Mouse (Mus musculus) gastrocnemius, adult 8-10 months (tissue): Measurements from ENCODE around the gene Atg14. TPM values are rescaled to one million over a fixed set of nuclear protein-coding genes. Genes with fewer than 3 reads are reported as not detected.
A peak's percentile ranks its signal among the peaks of the same experiment; 100 is the strongest.
"Not testable (repeated sequence)": the region's sequence is repeated elsewhere in the genome, so short reads cannot be mapped to it uniquely, and the experiment has no call there.

Experiments
- DNase-seq, 2 experiments: peaks; one replicate each; pipeline ENCODE4 v3.0.0; 2022; ENCODE audit warnings: low spot score in 2 of 2
- total RNA-seq, 4 experiments: library from RNA; stranded (reverse); gene quantifications; 2 replicates each; pipeline ENCODE4 v1.2.4; 2022

The Atg14 gene
- 1 to 10 TPM; 7.4 to 9.8 (median 8.4) TPM for total RNA-seq

DNA sequence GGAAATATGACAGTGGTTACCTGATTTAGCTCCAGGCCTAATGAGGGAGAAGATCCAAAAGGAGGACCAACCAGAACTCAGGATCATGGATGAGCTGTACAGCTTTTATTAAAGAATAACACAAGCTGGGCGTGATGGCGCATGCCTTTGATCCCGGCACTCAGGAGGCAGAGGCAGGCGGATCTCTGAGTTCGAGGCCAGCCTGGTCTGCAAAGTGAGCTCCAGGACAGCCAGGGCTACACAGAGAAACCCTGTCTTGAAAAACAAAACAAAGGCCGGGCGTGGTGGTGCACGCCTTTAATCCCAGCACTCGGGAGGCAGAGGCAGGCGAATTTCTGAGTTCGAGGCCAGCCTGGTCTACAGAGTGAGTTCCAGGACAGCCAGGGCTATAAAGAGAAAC lies at the start of gene Atg14:
Atg14 (minus strand) TSS at position 101 of the 400 bp plus-strand sequence.
- not testable (repeated sequence) for DNase-seq

DNA sequence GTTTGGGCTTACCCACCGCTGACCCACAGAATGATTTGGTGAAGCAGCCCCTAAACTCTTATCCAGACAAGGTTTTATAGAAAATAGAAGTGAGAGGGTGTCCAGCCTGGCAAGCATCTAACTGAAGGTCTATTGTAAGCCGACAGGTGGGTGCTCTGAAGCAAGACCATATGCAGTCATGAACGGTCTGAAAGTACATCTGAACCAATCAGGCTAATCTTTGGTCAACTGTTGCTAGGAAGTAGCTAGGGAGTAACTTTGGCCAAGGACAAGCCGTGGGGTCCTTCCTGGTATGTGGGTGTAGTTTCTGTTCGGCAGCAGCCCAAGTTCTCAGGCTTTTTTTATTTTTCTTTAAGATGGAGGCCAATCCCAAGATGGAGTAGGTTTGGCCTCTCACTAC lies 48.4 kb upstream of the Atg14 start:
- no peak for DNase-seq

DNA sequence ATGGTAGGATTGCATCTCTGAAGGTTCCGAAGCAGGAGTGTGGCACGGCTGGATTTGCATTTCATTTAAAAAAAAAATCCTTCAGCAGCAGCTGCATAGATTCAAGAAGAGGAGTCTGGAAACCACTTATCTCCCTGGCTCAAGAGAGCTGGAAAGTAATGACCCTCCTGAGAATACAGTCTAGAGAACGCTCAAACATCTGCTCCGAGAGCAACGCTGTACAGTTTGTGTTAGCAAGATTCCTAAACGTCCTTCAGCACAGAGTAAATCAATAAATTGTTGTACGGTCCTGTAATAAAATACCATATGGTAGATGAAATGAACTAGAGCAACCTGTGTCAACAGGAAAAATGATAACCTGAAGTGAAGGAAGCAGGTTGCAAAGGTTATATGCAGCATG lies 42.8 kb upstream of the Atg14 start:
- no peak for DNase-seq

DNA sequence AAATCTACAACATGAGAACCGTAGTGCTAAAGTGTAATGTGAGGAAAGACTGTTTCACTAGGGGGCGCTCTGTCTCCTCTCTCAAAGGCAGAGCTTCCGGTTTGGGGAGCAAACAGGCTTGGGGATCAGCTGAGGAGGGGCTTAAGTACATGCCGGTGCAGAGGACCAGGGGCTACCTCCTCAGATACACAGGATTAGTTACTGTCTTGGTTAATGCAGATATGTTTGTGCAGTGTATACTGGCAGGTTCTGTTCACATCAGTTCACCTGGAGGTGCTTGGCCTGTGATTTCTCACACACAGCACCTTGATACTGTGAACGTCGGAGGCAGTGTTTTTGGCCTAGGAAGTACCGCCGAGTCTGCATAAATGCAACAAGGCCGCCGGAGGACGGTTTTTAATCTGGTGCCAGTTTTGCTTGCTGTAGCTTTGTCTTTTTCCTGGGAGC lies 27.5 kb upstream of the Atg14 start:
- DNase-seq = peak; percentile 3 to 10

DNA sequence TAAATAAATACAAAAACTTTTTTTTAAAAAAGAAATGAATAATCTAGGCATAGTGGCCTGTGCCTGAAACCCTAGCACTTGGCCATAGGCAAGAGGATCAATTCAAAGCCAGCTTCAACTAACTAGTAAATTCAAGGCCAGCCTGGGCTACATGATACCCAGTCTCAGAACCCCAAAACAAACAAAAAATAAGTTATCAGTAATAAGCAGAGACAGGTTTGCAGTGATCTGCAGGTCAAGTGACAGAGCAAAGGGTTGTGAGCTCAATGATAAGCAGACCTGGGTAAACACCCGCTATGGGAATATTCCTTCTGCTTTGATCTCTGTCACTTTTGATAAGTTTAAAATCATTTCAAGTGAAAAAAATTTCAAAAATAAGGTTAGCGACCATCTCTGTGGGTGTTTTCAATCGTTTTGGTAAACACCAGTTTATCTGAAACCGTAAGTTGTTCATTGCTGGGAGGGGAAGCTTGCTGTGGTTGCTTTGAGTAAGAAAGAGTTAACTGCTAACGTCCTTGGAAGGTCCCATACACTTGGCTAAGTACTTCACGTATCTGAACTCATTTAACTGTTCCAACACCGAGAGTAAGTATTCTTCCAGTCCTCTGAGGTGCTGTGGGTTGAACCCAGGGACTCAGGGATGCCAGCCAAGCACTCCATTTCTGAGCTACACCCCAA lies 24.1 kb upstream of the Atg14 start:
- DNase-seq = no peak

DNA sequence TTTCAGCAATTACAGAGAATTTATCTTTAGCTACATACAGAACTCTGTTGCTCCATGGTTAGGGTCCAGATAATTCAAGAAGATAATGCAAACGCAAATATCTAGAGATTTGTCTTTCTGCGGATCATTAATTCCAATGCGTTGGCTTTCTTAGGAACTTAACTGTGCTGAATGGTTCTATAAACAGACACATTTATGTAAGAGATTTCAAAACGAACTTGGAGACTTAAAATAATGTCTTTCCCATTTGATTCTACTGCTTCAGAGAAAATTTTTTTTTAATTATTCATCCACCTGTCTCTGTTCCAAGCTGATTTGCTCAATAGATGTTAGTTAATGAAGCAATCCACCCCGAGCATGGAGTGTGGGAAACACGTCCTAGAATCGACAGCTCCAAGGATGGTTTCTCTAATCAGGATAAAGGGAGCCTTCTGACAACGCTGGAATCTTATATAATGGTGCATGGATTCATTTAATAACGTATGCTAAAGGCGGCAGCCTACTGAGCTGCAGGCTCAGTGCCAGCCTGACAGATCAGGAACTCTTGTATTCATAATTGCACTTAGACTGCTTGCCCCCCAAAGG lies 20.0 kb upstream of the Atg14 start:
- no peak for DNase-seq

DNA sequence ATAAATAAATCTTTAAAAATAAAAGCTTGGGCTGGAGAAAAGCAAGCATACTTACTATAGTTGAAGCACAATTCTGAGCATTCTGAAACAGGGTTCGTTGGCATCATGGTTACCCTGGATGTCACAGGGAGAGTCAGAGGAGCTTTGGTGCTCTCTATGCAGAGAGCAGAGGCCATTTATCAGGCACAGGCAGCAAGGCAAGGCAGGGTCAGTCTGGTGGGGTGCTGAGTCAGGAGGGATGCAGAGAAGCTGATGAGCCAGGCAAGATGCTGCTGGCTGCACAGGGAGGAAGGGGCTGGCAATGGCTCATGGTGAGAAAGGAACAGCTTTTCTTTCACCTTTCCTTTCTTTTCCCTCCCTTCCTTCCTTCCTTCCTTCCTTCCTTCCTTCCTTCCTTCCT lies 19.0 kb upstream of the Atg14 start:
- no peak for DNase-seq

DNA sequence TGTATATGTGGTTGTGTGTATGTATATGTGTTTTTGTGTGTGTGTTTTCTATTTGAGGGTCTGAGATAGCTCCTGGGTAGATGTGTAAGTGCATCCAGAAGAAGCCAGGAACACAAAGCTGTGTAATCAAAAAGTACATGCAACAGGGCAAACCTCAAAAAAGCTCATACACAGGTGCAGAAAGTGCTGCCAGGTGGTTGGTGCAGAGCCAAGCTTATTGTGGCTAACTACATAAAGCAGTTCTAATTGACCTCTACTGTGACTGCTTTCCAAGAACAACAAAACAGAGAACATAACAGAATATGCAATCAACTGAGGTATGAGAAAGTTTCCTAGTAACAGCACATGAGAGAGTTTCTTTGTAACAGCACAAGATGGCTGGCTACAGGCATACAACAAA lies 13.9 kb upstream of the Atg14 start:
- no peak for DNase-seq

DNA sequence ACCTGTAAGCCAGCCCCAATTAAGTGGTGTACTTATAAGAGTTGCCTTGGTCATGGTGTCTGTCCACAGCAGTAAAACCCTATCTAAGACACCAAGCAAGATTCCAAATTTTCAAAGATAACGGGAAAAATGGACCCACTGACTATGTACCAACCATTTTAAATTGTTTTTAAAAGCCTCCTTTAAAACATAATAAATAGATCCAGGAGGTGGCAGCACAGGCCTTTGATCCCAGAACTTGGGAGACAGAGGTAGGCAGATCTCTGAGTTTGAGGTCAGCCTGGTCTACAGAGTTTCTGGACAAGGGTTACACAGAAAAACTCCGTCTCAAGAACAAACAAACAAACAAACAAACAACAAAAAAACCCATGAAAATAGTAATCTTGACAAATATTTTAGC lies 11.2 kb upstream of the Atg14 start:
- no peak for DNase-seq

DNA sequence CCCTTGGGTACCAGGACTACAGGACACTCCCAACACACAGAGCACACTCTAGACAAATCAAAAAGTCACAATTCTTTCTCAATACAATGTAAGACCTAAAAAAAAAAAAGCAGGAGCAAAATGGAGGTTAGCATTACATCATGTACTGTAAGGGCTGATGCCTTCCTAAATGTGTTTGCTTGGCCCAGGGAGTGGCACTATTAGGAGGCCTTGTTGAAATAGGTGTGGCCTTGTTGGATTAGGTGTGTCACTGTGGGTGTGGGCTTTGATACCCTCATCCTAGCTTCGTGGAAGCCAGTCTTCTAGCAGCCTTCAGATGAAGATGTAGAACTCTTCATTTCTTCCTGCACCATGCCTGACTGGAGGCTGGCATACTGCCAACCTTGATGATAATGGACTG lies 10.8 kb upstream of the Atg14 start:
- no peak for DNase-seq

DNA sequence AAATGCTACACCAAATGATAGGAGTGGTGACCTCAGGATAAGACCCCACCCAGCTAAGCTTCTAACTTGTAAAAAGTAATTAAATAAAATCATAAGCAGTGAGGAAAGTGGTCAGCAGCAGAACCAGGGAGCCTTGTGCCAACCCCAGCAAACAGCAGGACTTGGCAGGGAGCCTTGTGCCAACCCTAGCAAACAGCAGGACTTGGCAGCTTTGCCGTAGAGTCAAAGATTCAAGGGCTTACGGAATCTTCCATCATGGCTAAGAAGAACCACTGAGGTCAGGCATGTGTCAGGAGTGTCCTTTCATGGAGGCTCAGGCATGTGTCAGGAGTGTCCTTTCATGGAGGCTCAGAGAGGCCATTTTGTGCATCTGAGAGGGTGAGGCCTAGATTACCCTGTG lies 7.6 kb upstream of the Atg14 start:
- no peak for DNase-seq

DNA sequence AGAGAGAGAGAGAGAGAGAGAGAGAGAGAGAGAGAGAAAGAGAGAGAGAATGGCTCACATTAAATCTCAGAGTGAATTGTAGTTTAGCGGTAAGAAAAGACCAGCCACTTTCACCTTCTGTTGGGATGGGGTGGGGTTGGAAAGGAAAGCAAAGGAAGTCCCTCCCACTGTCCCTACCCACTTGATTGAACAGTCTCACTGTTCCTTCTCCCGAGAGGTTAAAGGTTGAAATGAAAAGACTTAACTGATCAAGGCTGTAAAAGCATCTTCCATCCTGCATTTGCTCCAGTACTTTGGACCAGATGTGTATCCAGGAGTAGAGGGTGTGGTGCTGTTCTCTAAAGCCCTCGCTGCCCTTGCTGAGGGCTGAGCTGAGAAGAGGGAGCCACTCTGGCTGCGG lies 6.2 kb upstream of the Atg14 start:
- DNase-seq = no peak

DNA sequence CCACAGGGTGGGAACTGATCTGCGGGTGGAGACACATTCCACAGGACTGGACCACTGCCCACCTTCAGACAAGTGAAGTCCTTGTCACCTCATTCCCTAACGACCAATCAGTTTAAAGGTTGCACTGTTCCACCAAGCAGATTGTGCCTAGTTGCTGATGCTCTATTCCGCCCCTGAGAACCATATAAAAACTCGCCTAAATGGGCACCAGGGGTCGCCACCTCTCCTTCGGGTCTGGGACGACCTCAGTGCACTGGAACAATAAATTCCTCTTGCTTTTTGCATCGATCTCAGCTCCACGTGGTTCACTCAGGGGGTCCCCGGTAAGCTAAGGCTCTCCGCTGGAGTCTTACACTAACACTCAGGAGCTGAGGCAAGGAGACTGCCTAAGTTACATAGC lies 4.3 kb upstream of the Atg14 start:
- DNase-seq = no peak

DNA sequence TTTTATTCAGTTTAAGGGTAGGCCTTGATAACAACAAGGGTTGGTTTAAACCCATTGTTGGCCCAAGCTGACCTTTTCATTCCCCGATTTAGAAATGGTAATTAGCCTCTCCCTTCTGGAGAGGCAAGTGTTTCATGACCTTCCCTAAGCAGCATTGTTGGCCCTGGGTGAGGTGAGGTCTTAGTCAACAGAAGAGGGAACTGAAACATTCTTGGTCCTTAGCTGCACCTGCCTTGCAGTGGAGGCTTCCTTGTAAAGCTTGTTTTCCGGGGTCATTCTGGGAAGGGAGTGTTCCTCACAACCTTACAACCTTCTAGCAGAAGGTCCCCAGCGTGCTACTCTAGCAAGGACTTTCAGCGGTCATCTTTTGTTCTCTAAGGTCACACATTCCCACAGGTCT lies 2.3 kb upstream of the Atg14 start:
- DNase-seq = no peak

DNA sequence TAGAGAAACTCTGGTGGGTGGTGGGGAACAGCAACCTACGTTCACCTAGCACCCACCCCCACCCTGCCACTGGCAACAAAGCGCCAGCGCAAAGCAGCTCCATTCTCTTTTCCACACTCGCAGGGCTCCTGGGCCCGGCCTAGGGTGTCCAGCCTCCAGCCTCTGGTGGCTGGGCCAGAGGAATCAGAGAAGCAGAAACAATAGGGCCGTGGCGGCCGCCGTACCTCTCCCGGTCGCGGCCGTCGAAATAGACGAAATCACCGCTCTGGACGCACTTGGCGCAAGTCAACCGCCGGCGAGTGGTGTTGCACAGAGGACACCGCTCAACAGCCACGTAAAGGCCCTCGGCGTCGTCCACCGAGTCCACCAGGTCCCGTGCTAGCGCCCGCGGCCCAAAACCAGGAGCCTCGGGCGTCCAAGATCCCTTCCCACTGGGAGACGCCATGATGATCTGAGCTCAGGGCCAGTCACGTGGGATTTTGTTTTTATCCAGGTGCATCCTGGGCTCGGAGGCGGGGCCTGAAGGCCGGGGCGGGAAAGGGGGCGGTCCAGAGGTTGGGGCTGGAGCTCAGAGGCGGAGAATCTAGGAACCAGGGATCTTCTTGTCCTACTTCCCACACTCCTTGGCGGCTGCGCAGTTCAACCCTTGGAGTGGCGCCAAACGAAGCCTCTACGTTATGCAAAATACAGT lies 2.3 kb downstream of the Atg14 start:
- DNase-seq = peak; percentile 95 to 96

DNA sequence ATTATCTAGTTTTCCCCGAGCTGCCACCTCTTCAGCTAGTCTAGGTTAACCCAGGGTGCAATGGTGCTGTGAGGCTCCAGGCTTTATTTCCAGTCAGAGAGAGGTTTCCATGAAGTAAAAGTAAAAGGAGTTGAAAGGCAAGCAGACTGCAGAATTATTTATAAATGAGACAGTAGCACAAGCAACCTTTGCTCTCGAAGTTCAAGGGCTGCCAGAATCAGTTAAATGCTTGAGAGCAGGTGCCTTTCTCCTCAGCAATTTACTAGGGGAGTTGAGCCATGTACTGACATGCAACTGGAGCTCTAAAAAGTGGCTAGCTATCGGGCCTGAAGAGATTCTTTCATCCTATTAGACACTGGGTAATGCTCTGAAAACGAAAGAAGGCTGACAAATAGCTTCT lies 7.3 kb downstream of the Atg14 start:
- DNase-seq = no peak

DNA sequence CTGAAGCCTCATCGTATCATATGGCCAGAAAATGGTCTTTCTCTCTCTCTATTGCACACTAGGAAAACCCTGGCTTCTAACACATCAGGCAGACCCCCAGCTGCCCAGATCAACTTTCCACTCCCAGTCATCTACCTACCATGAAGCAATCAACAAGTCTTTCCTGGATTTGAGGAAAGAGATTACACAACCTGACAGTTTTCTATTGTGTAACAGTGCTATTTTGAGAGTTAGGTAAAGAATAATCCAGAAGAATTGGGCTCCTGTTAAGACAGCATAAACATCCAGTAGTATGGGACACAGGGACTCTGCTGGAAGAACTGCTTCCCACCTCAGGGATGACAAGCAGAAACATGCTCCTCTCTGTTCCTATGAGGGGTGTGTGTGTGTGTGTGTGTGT lies 7.9 kb downstream of the Atg14 start:
- DNase-seq = no peak

DNA sequence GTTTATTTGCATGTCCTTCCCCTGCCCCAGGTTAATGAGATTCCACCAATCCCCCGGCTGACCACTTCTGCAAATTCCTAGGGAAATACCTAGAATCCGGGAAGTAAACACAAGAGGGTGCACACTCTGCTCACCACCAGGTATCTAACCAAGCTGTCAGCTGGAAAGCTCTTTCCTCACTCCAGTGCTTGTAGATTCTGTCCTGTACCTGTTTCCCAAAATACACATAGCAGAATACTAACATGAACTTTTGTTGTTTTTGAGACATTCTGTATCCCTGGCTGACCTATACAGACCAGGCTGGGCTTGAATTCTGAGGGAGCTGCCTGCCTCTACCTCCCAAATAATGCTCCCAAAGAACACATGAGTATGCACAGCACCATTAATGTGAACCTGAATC lies 9.7 kb downstream of the Atg14 start:
- DNase-seq = no peak

DNA sequence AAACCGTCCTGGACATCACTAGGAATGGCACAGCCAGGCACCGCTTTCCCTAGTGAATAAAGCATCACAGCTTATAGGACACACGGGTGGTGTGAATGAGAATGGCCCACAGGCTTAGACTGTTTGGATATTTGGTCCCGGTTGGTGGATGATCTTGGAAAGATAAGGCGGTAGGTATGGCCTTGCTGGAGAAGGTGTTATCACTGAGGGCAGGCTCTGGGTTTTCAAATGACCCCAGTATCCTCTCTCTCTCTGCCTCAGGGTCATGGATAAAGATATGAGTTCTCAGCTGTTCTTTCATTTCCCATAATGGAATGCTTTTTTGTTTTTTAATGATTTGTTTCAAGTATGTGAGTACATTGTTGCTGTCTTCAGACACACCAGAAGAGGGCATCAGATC lies 15.2 kb downstream of the Atg14 start:
- no peak for DNase-seq

DNA sequence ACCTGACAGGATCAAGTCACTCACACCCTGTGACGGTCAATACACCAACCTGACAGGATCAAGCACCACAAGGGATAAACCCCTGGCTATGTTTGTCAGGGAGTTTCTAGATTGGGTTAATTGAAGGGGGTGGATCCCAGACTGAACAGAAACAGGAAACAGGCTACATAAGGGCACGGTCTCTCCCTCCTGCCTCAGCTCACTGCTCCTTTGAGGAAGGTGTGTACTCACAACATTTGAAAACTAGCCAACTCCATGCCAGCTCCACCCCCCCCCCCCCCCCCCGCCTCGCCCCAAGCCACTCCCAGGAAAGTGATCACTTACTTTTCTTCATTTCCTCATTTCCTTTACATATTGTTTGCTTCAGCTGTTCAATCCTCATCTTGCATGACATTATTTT lies 16.2 kb downstream of the Atg14 start:
- DNase-seq = no peak

DNA sequence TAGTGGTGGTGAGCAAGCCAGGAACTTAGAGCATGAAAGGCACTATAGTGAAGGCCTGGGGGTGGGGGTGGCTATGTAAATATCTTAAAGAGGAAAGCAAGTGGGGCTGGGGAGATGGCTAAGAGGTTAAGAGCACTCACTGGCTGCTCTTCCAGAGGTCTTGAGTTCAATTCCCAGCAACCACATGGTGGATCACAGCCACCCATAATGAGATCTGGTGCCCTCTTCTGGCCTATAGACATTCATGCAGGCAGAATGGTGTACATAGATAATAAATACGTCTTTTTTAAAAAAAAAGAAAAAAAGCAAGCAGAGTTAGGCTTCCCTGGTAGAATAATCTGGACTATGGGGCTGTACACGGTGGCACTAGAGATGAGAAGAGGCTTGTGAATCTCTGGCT lies 17.1 kb downstream of the Atg14 start:
- DNase-seq = no peak

DNA sequence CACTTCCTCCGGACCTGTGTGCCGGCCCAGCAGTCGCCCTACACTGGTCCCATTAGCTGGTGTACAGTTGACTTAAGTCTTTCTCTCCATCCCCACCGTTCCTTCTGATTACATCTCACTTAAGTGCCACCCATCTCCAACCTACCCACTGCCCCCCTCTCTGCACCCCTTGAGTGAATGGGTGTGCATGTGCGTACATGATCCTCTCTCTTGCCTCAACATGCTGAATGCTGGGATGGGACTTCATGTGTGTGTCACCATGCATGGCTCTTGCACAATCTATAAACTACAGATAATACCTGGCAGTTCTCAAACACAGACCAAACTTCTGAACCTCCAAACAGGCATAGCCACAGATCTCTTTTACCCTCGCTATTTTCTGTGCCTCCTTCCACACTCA lies 18.8 kb downstream of the Atg14 start:
- no peak for DNase-seq

DNA sequence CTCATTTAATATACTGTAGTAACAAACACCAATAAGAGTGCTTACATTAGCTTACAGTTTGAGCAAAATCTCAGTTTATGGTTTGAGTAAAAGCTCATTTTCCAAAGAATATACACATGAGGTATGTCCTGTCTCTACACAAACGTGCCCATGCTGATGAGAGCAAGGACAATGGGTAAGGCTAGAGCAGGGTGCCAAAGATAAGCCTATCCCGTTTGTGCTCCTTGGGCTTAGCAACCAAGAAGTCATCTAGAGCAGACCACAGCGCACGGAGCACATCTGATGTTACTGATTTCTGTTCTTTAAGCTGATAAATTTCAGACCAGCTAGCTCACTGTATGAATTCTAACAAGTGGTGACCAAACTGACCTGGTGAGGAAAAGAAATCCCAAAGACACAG lies 25.6 kb downstream of the Atg14 start:
- DNase-seq = no peak
